Mouse (Mus musculus) adrenal gland, postnatal 25 days (tissue): ENCODE measurements around the gene Pold2. TPM values are rescaled to one million over a fixed set of nuclear protein-coding genes. Genes with fewer than 3 reads are reported as not detected.

Experiments used
- total RNA-seq: library from RNA; stranded (reverse); gene quantifications from 2 replicates; pipeline ENCODE4 v1.2.3, GENCODE M21; 2021

Gene Pold2
- total RNA-seq, 1 experiment from 2014 or later = 42.2 TPM

Other genes with a start within 250 kb of the Pold2 start
- gene Mrps24, start 162.6 kb downstream of the Pold2 start, total RNA-seq = 144 and 186 TPM in 2 replicates
- 33.8 and 58.8 TPM in 2 replicates for gene Urgcp, start 115.9 kb downstream of the Pold2 start, total RNA-seq
- gene Dbnl, start 89.8 kb downstream of the Pold2 start, total RNA-seq = 66.2 and 77.8 TPM in 2 replicates
- gene Pgam2, start 74.6 kb downstream of the Pold2 start, total RNA-seq = not detected in 2 replicates
- 12.0 and 13.8 TPM in 2 replicates for gene Polm, start 40.3 kb downstream of the Pold2 start, total RNA-seq
- 399 and 434 TPM in 2 replicates for gene Aebp1, start 16.3 kb downstream of the Pold2 start, total RNA-seq
- gene Myl7, start 20.5 kb upstream of the Pold2 start, total RNA-seq = not detected in 2 replicates
- 3.1 and 4.0 TPM in 2 replicates for gene Gck, start 71.8 kb upstream of the Pold2 start, total RNA-seq
- 75.5 and 86.3 TPM in 2 replicates for gene Ykt6, start 77.4 kb upstream of the Pold2 start, total RNA-seq
- 10.0 and 13.6 TPM in 2 replicates for gene Camk2b, start 188.1 kb upstream of the Pold2 start, total RNA-seq